Mouse (Mus musculus): Measurements from ENCODE around the gene AF366264. TPM values are rescaled to one million over a fixed set of nuclear protein-coding genes. Genes with fewer than 3 reads are reported as not detected.

Gene AF366264
- polyA plus RNA-seq, 1 experiment from 2014 or later: not detected

- Histone ChIP-seq H3K36me3 (ENCODE audit: control insufficient read depth, insufficient read depth, low read length) (peaks cover 27% of the 10 kb centered on the region), H3K4me2 (replicated peaks; ENCODE audit: low read depth, low read length) (peak within 1 kb of the TSS; percentile 79), H3K27ac (ENCODE audit: low read depth, low read length) (peak within 1 kb of the TSS; percentile 96), H3K9me3 (ENCODE audit: control insufficient read depth, low read length) (no peaks in the 10 kb centered on the region), H3K4me3 (ENCODE audit: low read length) (peak within 1 kb of the TSS; percentile 69), H3K9ac (ENCODE audit: low read depth, low read length) (peak within 1 kb of the TSS; percentile 94), H3K4me1 (ENCODE audit: control insufficient read depth, insufficient read depth, low read length) (peaks cover 12% of the 10 kb centered on the region), H3K27me3 (ENCODE audit: control insufficient read depth, insufficient read depth, low read length) (no peaks in the 10 kb centered on the region)
- ATAC-seq (ENCODE audit: low FRiP score, low TSS enrichment): peak; percentile 94
- WGBS: under 1% methylated on average over 44 of the region's 47 CpGs
These were observed 52.9 kb downstream of the AF366264 start, which contains the start of gene Upf3a for GRCm38 (mm10) chr8:13785250-13785763. TSS of gene Upf3a (plus strand) at chr8:13785615.

Other genes with a start within 250 kb of the AF366264 start
- 8.0 and 20.2 TPM in 2 replicates for gene Rasa3, start 160.8 kb downstream of the AF366264 start, polyA plus RNA-seq (2014; fragmentation: Nextera tagmentation; extraction: Ambion mirVana)
- gene Cfap97d2, start 132.5 kb downstream of the AF366264 start, polyA plus RNA-seq (2014; fragmentation: Nextera tagmentation; extraction: Ambion mirVana): 0.11 TPM in 1 of 2 replicates, not detected in the other
- 169 and 211 TPM in 2 replicates for gene Cdc16, start 80.7 kb downstream of the AF366264 start, polyA plus RNA-seq (2014; fragmentation: Nextera tagmentation; extraction: Ambion mirVana)
- gene Upf3a, start 52.8 kb downstream of the AF366264 start, polyA plus RNA-seq (2014; fragmentation: Nextera tagmentation; extraction: Ambion mirVana): 41.1 and 46.9 TPM in 2 replicates
- 26.3 and 44.8 TPM in 2 replicates for gene Champ1, start 31.3 kb upstream of the AF366264 start, polyA plus RNA-seq (2014; fragmentation: Nextera tagmentation; extraction: Ambion mirVana)
- gene Coprs, start 51.9 kb upstream of the AF366264 start, polyA plus RNA-seq (2014; fragmentation: Nextera tagmentation; extraction: Ambion mirVana): 48.0 and 58.8 TPM in 2 replicates